8 mouse cellular contexts compared by ENCODE assay signal in the genomic region with DNA sequence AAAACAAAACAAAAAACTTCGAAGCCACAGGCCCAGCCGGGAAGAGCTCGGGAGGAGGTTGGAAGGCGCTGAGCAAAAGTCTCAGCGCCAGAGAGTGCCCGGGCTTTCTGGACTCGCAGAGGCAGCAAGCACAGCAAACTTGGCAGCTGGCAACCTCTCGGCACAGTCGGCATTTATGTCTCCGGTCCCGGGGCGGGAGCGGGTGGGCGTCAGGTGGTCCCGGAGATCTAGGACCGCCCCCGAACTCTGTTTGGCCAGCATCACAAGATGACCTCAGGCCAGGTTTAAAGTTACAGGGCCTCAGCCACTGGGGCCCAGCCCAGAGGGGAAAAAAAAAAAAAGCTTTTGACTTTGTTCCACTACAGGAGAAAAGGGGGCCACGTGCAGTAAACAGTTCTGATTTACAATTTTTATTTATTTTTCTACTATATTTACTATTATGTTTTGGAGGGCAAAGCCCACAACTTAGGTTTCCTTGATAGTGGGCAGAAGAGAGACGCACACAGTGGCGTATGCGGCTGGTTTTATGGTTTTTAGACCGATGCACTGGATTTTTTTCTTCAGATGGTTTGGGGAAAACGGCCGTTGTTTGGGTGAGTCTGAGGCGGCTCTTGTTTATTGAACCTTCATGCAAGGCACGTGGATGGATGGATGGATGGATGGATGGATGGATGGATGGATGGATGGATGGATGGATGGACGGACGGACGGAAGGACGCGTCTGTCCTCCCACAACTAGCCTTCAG. TPM values are rescaled to one million over a fixed set of nuclear protein-coding genes. Genes with fewer than 3 reads are reported as not detected.
A peak's percentile ranks its signal among the peaks of the same experiment; 100 is the strongest.
DNase-seq lines count a peak whose midpoint lies in the region; ATAC-seq and TF ChIP-seq lines count a peak whose summit lies in the region.

Gene Pdpn, minus strand, starts transcription at position 240 of the 746 bp plus-strand sequence.

- no peaks in the 10 kb centered on the region for H3K27me3 ChIP-seq in C2C12 (ENCODE audit: control insufficient read depth, insufficient read depth, insufficient read length)
- peaks cover 11% of the 10 kb centered on the region; the same call in 1 of the 2 replicates for H3K27me3 ChIP-seq in hindbrain, embryonic 14.5 days (ENCODE audit: control insufficient read depth, insufficient read depth, low read length)

- peak; percentile 34 to 54 for DNase-seq in gastrocnemius, adult 8-10 months (ENCODE audit: low spot score in 2 of 2)
- peak; percentile 56 for DNase-seq in hindbrain, embryonic 14.5 days (ENCODE audit: low spot score)
- DNase-seq in left cerebral cortex, postnatal 14 days (ENCODE audit: low spot score in 2 of 2): peak; percentile 30 to 44
- peak; percentile 58 to 77 for DNase-seq in lung, postnatal 4 days
- DNase-seq in right cerebral cortex, postnatal 4 days: peak; percentile 55
- DNase-seq in thymus, postnatal 14 days: no peak

- peak; percentile 58; the same call in 1 of the 2 replicates for ATAC-seq in hindbrain, embryonic 14.5 days (ENCODE audit: low FRiP score)

- TF ChIP-seq CTCF in C2C12 (IDR thresholded peaks at IDR 0.05; ENCODE audit: control insufficient read depth, insufficient read depth, insufficient read length): no peak

- H3K4me3 ChIP-seq in C2C12 (ENCODE audit: insufficient read depth, poor library complexity, severe bottlenecking): peak within 1 kb of the TSS; percentile 74
- H3K4me3 ChIP-seq in brown adipose tissue, adult 24 weeks (ENCODE audit: insufficient read depth, low read depth, low read length): peak within 1 kb of the TSS; percentile 44
- H3K4me3 ChIP-seq in hindbrain, embryonic 14.5 days (replicated peaks; ENCODE audit: low read length): peak within 1 kb of the TSS; percentile 34

- H3K79me2 ChIP-seq in C2C12 (ENCODE audit: control insufficient read depth, insufficient read depth): peaks cover 72% of the 10 kb centered on the region

- no peak within 1 kb of the TSS for H3K27ac ChIP-seq in brown adipose tissue, adult 24 weeks (replicated peaks; ENCODE audit: low read depth, low read length)
- peak within 1 kb of the TSS; percentile 70 for H3K27ac ChIP-seq in hindbrain, embryonic 14.5 days

- H3K36me3 ChIP-seq in C2C12 (ENCODE audit: control insufficient read depth, insufficient read depth): peaks cover under 1% of the 10 kb centered on the region
- no peaks in the 10 kb centered on the region for H3K36me3 ChIP-seq in hindbrain, embryonic 14.5 days (replicated peaks; ENCODE audit: control insufficient read depth, insufficient read depth)

- peak within 1 kb of the TSS; percentile 82 for H3ac ChIP-seq in C2C12 (ENCODE audit: control insufficient read depth, insufficient read length, low read depth)

- H3K9ac ChIP-seq in hindbrain, embryonic 14.5 days: peak within 1 kb of the TSS; percentile 54

- H3K4me2 ChIP-seq in hindbrain, embryonic 14.5 days (replicated peaks): peak within 1 kb of the TSS; percentile 58

- intact Hi-C loops in left cerebral cortex, postnatal 14 days (cut with DNase I): no loop called here

- WGBS in hindbrain, embryonic 14.5 days: 1% methylated on average over 31 of the region's 31 CpGs

- H3K9me3 ChIP-seq in hindbrain, embryonic 14.5 days (ENCODE audit: control insufficient read depth, low read length): no peaks in the 10 kb centered on the region

- H3K4me1 ChIP-seq in brown adipose tissue, adult 24 weeks (ENCODE audit: control insufficient read depth, insufficient read depth, insufficient read length, low read length): no peaks in the 10 kb centered on the region; the same call in 1 of the 2 replicates
- peaks cover 16% of the 10 kb centered on the region; the same call in 1 of the 2 replicates for H3K4me1 ChIP-seq in hindbrain, embryonic 14.5 days (replicated peaks; ENCODE audit: control insufficient read depth, insufficient read depth, low read length)

- peaks cover 57% of the 10 kb centered on the region for H3K79me3 ChIP-seq in C2C12 (ENCODE audit: low read depth)

TF ChIP-seq in C2C12, 6 proteins besides CTCF, POLR2A, EP300 and RAD21:
- TF ChIP-seq CEBPB (IDR thresholded peaks at IDR 0.05; ENCODE audit: low read depth): no peak
- peak; percentile 27 for TF ChIP-seq USF1 (IDR thresholded peaks at IDR 0.05; ENCODE audit: low read depth)

RNA-seq across cellular contexts. Expression of gene Pdpn, which starts in this region (rescaled TPM):
- 133 TPM for polyA plus RNA-seq in C2C12 (2012; fragmentation: generic; extraction: Trizol)
- 4.0 and 7.2 TPM in 2 replicates for polyA plus RNA-seq in brown adipose tissue, adult 24 weeks (2012; ENCODE audit: insufficient read depth, insufficient read length, missing spikeins)
- total RNA-seq in gastrocnemius, adult 8-10 months (2022): 1 to 10 TPM; 2.9 to 4.9 (median 4.2) TPM
- 56.6 and 59.6 TPM in 2 replicates for polyA plus RNA-seq in hindbrain, embryonic 14.5 days (2014; fragmentation: Nextera tagmentation; extraction: Ambion mirVana)
- 10 to 100 TPM; 11.7 to 12.7 TPM for total RNA-seq in left cerebral cortex, postnatal 14 days (2021)
